ENCODE assay signal across 8 mouse cellular contexts in genomic region chr2:102231470-102231869, GRCm38 (mm10). TPM values are rescaled to one million over a fixed set of nuclear protein-coding genes. Genes with fewer than 3 reads are reported as not detected.
DNase-seq lines count a peak whose midpoint lies in the region; ATAC-seq and TF ChIP-seq lines count a peak whose summit lies in the region.

No protein-coding gene starts in this region.

- no peak overlapping the region for H3K4me2 ChIP-seq in lung, embryonic 15.5 days
- H3K4me2 ChIP-seq in forebrain, embryonic 11.5 days (ENCODE audit: low read depth, low read length, severe bottlenecking): no peak overlapping the region
- H3K4me2 ChIP-seq in limb, embryonic 11.5 days (ENCODE audit: low read depth, severe bottlenecking): no peak overlapping the region
- H3K4me2 ChIP-seq in stomach, embryonic 15.5 days: no peak overlapping the region

- no peaks in the 10 kb centered on the region for H3K27me3 ChIP-seq in lung, embryonic 15.5 days
- no peaks in the 10 kb centered on the region for H3K27me3 ChIP-seq in forebrain, embryonic 11.5 days (ENCODE audit: control insufficient read depth, insufficient read depth, low read length)
- H3K27me3 ChIP-seq in limb, embryonic 11.5 days (ENCODE audit: control insufficient read depth, insufficient read depth, low read length): no peaks in the 10 kb centered on the region
- no peaks in the 10 kb centered on the region for H3K27me3 ChIP-seq in stomach, embryonic 15.5 days (replicated peaks)

- H3K27ac ChIP-seq in lung, embryonic 15.5 days: peak overlapping the region; percentile 84
- no peak overlapping the region for H3K27ac ChIP-seq in forebrain, embryonic 11.5 days (ENCODE audit: low read depth, low read length)
- peak overlapping the region; percentile 68 for H3K27ac ChIP-seq in limb, embryonic 11.5 days (replicated peaks; ENCODE audit: low read depth, low read length)
- H3K27ac ChIP-seq in stomach, embryonic 15.5 days: peak overlapping the region; percentile 64

- TF ChIP-seq CTCF in lung, adult 2 months (IDR thresholded peaks at IDR 0.05; ENCODE audit: insufficient read depth, low read length): no peak

- no peak for TF ChIP-seq POLR2A in lung, adult 2 months (IDR thresholded peaks at IDR 0.05; ENCODE audit: borderline replicate concordance, extremely low read depth, low read depth, low read length)

- H3K9me3 ChIP-seq in lung, embryonic 15.5 days: no peaks in the 10 kb centered on the region
- no peaks in the 10 kb centered on the region for H3K9me3 ChIP-seq in forebrain, embryonic 11.5 days (ENCODE audit: control insufficient read depth, low read length)
- H3K9me3 ChIP-seq in limb, embryonic 11.5 days (ENCODE audit: control insufficient read depth, low read length): no peaks in the 10 kb centered on the region
- no peaks in the 10 kb centered on the region for H3K9me3 ChIP-seq in stomach, embryonic 15.5 days

- no peaks in the 10 kb centered on the region for H3K36me3 ChIP-seq in lung, embryonic 15.5 days
- no peaks in the 10 kb centered on the region for H3K36me3 ChIP-seq in forebrain, embryonic 11.5 days (ENCODE audit: control insufficient read depth, insufficient read depth, low read length)
- H3K36me3 ChIP-seq in limb, embryonic 11.5 days (ENCODE audit: control insufficient read depth, insufficient read depth, low read length): no peaks in the 10 kb centered on the region
- H3K36me3 ChIP-seq in stomach, embryonic 15.5 days: no peaks in the 10 kb centered on the region

- no peak overlapping the region for H3K9ac ChIP-seq in lung, embryonic 15.5 days
- H3K9ac ChIP-seq in forebrain, embryonic 11.5 days (ENCODE audit: low read length): peak overlapping the region; percentile 39; the same call in 1 of the 2 replicates
- no peak overlapping the region for H3K9ac ChIP-seq in limb, embryonic 11.5 days (ENCODE audit: low read length)
- H3K9ac ChIP-seq in stomach, embryonic 15.5 days: no peak overlapping the region

- no peak for DNase-seq in lung, adult 2 months
- DNase-seq in forebrain, embryonic 11.5 days (ENCODE audit: low spot score): no peak
- peak; percentile 69 for DNase-seq in limb, embryonic 11.5 days (ENCODE audit: low spot score)
- DNase-seq in right cerebral cortex, adult 2 months (ENCODE audit: low spot score in 2 of 2): no peak
- no peak for DNase-seq in urinary bladder, adult 18-20 months (ENCODE audit: low spot score in 2 of 2)
- no peak for DNase-seq in Muller cell, postnatal 12 days (ENCODE audit: inconsistent ontology term)

- H3K4me1 ChIP-seq in lung, embryonic 15.5 days: peaks cover 7% of the 10 kb centered on the region; the same call in 1 of the 2 replicates
- no peaks in the 10 kb centered on the region for H3K4me1 ChIP-seq in lung, adult 2 months (ENCODE audit: control insufficient read depth, insufficient read depth, low read length)
- H3K4me1 ChIP-seq in forebrain, embryonic 11.5 days (replicated peaks; ENCODE audit: control insufficient read depth, insufficient read depth, low read length): no peaks in the 10 kb centered on the region
- H3K4me1 ChIP-seq in limb, embryonic 11.5 days (ENCODE audit: control insufficient read depth, insufficient read depth, low read length): peaks cover 12% of the 10 kb centered on the region; the same call in 1 of the 2 replicates
- H3K4me1 ChIP-seq in stomach, embryonic 15.5 days: 0 out of 2 replicates have a peak, but pooled peaks cover 8% of the 10 kb centered on the region

- peak; percentile 88 for ATAC-seq in lung, embryonic 15.5 days (ENCODE audit: borderline replicate concordance, extremely low read depth, low FRiP score, low TSS enrichment)
- ATAC-seq in forebrain, embryonic 11.5 days (replicated peaks; ENCODE audit: low FRiP score): no peak; the same call in 1 of the 2 replicates
- peak; percentile 85 for ATAC-seq in limb, embryonic 11.5 days (ENCODE audit: insufficient number of reproducible peaks, low FRiP score, low TSS enrichment, low read depth)
- ATAC-seq in stomach, embryonic 15.5 days (ENCODE audit: insufficient read depth, low FRiP score, low read depth): peak; percentile 61; the same call in 1 of the 2 replicates

- H3K4me3 ChIP-seq in lung, embryonic 15.5 days: no peak overlapping the region
- H3K4me3 ChIP-seq in lung, adult 2 months (replicated peaks; ENCODE audit: extremely low read depth, low read depth, low read length): no peak overlapping the region
- no peak overlapping the region for H3K4me3 ChIP-seq in forebrain, embryonic 11.5 days (ENCODE audit: low read depth, low read length)
- H3K4me3 ChIP-seq in limb, embryonic 11.5 days (ENCODE audit: low read depth, low read length): no peak overlapping the region
- no peak overlapping the region for H3K4me3 ChIP-seq in stomach, embryonic 15.5 days (replicated peaks)

- WGBS in lung, embryonic 15.5 days: 54% methylated on average over 5 of the region's 5 CpGs
- 51% methylated on average over 5 of the region's 5 CpGs for WGBS in lung, adult 2 months
- WGBS in forebrain, embryonic 11.5 days: 60% methylated on average over 5 of the region's 5 CpGs
- 33% methylated on average over 5 of the region's 5 CpGs for WGBS in limb, embryonic 11.5 days
- WGBS in stomach, embryonic 15.5 days: 39% methylated on average over 5 of the region's 5 CpGs

RNA-seq across cellular contexts. Expression of gene Ldlrad3, which starts 45.3 kb away (rescaled TPM):
- 43.8 and 48.5 TPM in 2 replicates for polyA plus RNA-seq in lung, embryonic 15.5 days (2015; fragmentation: Nextera tagmentation; extraction: Ambion mirVana)
- polyA plus RNA-seq in lung, adult 2 months (2012; rRNA removed): 9.0 and 14.6 TPM in 2 replicates
- 56.8 and 60.7 TPM in 2 replicates for polyA plus RNA-seq in forebrain, embryonic 11.5 days (2014; fragmentation: Nextera tagmentation; extraction: Ambion mirVana)
- 57.5 and 62.1 TPM in 2 replicates for polyA plus RNA-seq in limb, embryonic 11.5 days (2014; fragmentation: Nextera tagmentation; extraction: Ambion mirVana)
- polyA plus RNA-seq in stomach, embryonic 15.5 days (2015; fragmentation: Nextera tagmentation; extraction: Ambion mirVana): 39.1 and 44.8 TPM in 2 replicates
